Mouse (Mus musculus) ovary, postnatal 14 days (tissue): Measurements from ENCODE around the gene Pskh1.

ENCODE experiments used
- DNase-seq: peaks from one replicate; pipeline ENCODE4 v3.0.0; 2022; ENCODE audit warnings: low spot score

Pskh1 gene

GRCm38 (mm10) chr8:105900180-105900940, at the start of gene Pskh1:
Gene Pskh1 (plus strand): TSS chr8:105900441.
- peak; percentile 91 for DNase-seq

DNA sequence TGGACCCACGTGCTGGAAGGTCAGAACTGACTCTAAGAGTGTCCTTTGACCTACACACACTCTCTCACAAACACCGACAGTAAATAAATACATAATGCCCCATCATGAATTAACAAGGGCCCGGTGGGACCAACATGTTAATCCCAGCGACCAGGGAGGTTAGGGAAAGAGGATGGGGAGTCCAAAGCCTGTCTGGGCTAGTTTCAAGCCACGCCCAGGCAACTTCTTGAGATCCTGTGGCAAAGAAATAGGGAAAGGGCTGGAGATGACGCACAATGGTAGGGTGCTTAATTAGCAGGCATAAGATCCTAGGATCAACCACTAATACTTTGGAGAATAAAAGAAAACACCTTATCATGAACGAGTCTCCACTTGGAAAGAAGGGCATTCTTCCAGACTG, 49.6 kb upstream of the Pskh1 start:
- DNase-seq = no peak

GRCm38 (mm10) chr8:105851651-105852143, 48.5 kb upstream of the Pskh1 start:
- DNase-seq = peak; percentile 82

- DNase-seq = no peak
Measured at GRCm38 (mm10) chr8:105852146-105852729, 48.0 kb upstream of the Pskh1 start.

DNA sequence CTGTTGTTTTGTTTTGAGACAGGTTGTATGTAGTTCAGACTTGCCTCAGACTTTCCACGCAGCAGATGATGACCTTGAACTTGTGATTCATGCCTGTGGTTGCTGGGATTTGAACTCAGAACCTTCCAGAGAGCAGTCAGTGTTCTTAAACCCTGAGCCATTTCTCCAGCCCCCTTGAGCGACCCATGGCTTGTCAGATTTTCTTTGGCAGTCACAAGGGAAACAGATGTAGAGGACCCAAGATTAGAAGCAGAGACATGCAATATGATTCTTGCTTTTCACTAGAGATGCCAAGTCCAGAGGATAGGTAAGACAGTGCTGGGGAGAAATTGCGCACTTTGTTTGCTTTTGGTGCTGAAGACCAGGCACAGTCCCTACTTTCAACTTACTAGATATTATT, 47.1 kb upstream of the Pskh1 start, which contains the start of gene Cenpt:
TSS of gene Cenpt (minus strand) at position 101 of the 400 bp plus-strand sequence.
- DNase-seq = no peak

GRCm38 (mm10) chr8:105854303-105854702, 45.9 kb upstream of the Pskh1 start:
- DNase-seq = no peak

GRCm38 (mm10) chr8:105854715-105855216, 45.5 kb upstream of the Pskh1 start, which contains the start of gene Thap11:
Gene Thap11 (plus strand): TSS chr8:105855132.
- peak; percentile 82 for DNase-seq

GRCm38 (mm10) chr8:105855248-105856167, 44.7 kb upstream of the Pskh1 start:
- no peak for DNase-seq

DNA sequence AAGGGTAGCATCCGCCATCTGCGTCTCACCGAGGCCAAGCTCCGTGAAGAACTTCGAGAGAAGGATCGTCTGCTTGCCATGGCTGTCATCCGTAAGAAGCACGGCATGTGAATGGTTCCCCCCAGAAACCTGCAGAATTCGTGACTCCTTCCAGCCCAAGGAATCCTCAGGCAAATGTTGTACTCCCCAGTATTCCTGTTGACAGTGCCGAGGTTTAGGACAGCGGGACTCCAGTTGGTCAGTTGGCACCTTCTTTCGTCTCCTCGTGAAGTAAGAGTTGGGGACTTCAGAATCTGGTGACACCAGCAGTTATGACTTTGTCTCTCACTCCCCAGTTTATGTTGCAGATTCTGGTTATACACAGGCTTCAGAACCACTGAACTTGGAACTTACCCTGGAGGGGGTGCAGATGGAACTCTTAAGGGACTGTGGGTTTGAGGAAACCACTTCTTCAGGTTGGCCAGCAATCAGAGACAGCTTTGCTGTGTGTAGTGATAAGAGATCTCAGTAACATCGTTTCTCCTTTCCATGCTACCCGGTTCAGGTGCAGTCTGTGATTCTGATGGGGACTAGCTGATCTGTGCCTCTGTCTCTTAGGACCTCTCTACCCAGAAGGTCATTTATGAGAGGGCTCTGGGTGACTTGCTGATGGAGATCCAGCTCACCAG, 43.9 kb upstream of the Pskh1 start:
- DNase-seq = no peak

- no peak for DNase-seq
Measured at GRCm38 (mm10) chr8:105858495-105858894, 41.7 kb upstream of the Pskh1 start.

GRCm38 (mm10) chr8:105859314-105859713, 40.9 kb upstream of the Pskh1 start:
- no peak for DNase-seq

- DNase-seq = peak; percentile 77
Measured at GRCm38 (mm10) chr8:105860143-105860981, 39.9 kb upstream of the Pskh1 start, which contains the start of gene Nutf2. Gene Nutf2 (plus strand): TSS chr8:105860580.

DNA sequence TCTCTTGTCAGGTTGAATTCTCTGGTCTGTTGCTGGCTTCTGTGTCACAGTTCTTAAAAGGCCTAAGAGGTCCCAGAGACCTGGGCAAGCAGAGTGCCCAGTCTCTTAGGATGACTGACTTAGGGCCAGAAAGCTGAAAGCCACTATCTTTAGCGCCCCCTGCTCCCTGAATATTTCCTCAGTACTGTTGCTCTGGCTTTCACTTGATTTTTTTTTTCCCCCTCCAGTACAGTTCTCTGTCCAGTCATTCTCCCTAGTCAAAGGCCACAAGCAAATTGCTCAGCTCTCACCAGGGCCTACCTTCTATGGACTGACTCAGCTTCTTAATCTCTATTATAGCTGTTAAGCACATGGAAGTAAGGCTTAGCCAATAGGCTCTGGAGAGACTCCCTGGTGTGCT, 38.3 kb upstream of the Pskh1 start:
- no peak for DNase-seq

- DNase-seq = no peak
Measured at GRCm38 (mm10) chr8:105866364-105867029, 33.7 kb upstream of the Pskh1 start.

DNA sequence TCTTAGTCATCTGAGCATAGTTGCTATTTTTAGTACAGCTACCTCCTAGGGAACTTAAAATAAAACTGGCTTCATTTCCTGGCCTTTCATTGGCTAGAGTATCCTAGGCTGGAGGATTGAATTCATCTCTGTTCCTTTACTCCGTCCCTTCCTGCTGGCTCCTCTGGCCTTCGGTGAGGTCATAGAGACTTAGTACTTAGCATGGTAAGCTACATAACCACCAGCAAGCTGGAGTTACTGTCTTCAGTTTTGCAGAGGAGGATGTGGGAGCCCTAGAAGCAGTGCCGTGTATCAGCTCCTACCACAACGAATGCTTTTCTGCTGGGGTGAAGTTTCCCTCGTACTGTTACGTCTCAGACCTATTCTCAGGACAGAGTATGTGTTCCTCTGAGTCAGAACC, 25.9 kb upstream of the Pskh1 start:
- DNase-seq = no peak

GRCm38 (mm10) chr8:105880754-105881520, 19.3 kb upstream of the Pskh1 start, which contains the start of gene Edc4:
Gene Edc4 (plus strand): TSS chr8:105880881.
- peak; percentile 90 for DNase-seq

- DNase-seq = no peak
Measured at GRCm38 (mm10) chr8:105889756-105890465, 10.3 kb upstream of the Pskh1 start.

DNA sequence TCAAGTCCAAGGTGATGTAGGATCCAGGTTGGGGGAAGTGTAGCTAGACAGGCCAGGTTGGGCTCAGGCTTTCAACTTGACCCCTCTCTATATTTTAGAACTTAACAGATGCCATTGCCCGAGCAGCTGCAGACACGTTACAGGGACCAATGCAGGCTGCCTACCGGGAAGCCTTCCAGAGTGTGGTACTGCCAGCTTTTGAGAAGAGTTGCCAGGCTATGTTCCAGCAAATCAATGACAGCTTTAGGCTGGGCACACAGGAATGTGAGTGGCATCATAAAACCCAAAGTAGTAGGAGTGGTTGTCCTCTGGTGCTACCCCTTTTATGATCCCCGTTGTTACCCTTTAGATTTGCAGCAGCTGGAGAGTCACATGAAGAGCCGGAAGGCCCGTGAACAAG, 9.4 kb upstream of the Pskh1 start:
- no peak for DNase-seq
